Mouse (Mus musculus): ENCODE measurements around the gene Gm5737.

DNA sequence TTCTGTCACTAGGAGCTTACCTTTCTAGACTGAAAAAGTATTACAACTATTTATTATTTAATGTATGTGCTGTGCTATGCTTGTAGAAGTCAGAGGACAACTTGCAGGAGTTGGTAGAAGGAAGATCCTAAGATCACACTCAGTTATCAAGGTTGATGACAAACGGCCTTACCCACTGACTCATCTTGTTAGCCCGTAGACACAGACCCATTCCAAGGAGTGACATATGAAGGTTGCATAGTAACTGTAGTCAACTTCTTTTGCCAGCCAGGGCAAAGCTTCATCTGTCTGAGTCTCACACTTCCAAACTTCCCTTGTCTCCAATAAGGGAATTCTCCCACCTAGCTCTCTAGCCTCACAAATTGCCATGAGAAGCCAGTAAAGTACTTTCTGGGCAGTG lies 54.5 kb downstream of the Gm5737 start:
- TF ChIP-seq CTCF (conservative IDR thresholded peaks at IDR 0.05; ENCODE audit: low read length) (no peak), POU5F1 (IDR thresholded peaks at IDR 0.05; ENCODE audit: borderline replicate concordance, low read length) (no peak), NANOG (IDR thresholded peaks at IDR 0.05; ENCODE audit: borderline replicate concordance, low read length) (no peak)
